Comparison of ENCODE assay signal across 28 mouse cellular contexts in the genomic region with DNA sequence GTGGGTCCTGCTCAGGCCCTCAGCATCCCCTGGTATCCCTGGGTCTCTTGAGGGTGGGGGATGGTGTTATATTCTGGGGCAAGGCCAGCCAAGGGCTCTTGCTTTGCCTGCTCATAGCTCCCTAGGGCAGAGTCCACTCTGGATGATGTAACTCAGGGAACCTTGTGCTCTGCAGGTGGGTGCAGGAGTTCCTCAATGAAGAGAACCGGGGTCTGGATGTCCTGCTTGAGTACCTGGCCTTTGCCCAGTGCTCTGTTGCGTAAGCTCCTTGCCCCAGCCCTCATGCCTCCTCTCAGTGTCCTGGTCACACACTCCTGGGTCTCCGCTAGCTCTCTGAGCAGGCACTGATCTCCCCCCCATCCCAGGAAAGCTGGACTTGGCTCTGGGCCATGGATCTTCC. TPM values are rescaled to one million over a fixed set of nuclear protein-coding genes. Genes with fewer than 3 reads are reported as not detected.
DNase-seq lines count a peak whose midpoint lies in the region; ATAC-seq lines count a peak whose summit lies in the region.
"Had no signal": no experiment of that assay in that cellular context is flagged by ENCODE, and none has a peak within 500 bp of the region (broad histone marks: within the 10 kb centered on the region; RNA-seq: fewer than 3 reads in every experiment).

No protein-coding gene starts in this region.

- H3K9me3 ChIP-seq in intestine, embryonic 15.5 days = no peaks in the 10 kb centered on the region
- H3K9me3 ChIP-seq: forebrain, embryonic 12.5 days; limb, embryonic 10.5 days; midbrain, embryonic 13.5 days; stomach, embryonic 15.5 days had no signal

- no peak overlapping the region for H3K9ac ChIP-seq in intestine, embryonic 15.5 days
- H3K9ac ChIP-seq: forebrain, embryonic 12.5 days; midbrain, embryonic 13.5 days; stomach, embryonic 15.5 days had no signal

- H3K27ac ChIP-seq in intestine, embryonic 15.5 days = no peak overlapping the region
- H3K27ac ChIP-seq: forebrain, embryonic 12.5 days; hindbrain, postnatal 0 days; limb, embryonic 10.5 days; midbrain, embryonic 13.5 days; stomach, embryonic 15.5 days had no signal

- peak; percentile 87 for ATAC-seq in intestine, embryonic 15.5 days
- ATAC-seq: activated CD4-positive, CD25-positive, alpha-beta regulatory T cell, adult 4 months; hindbrain, postnatal 0 days; lung, postnatal 0 days; midbrain, embryonic 13.5 days had no signal

- no peaks in the 10 kb centered on the region for H3K27me3 ChIP-seq in intestine, embryonic 15.5 days (replicated peaks)
- H3K27me3 ChIP-seq: stomach, embryonic 15.5 days had no signal

- WGBS in intestine, embryonic 15.5 days = 59% methylated on average over 3 of the region's 3 CpGs

- peak; percentile 4 for DNase-seq in adrenal gland, postnatal 14 days
- DNase-seq in adrenal gland, adult 18-20 months (ENCODE audit: low spot score in 2 of 2) = no peak
- DNase-seq in kidney, adult 9 months = peak; percentile 96
- peak; percentile 85 to 96 for DNase-seq in kidney, postnatal 25 days
- no peak for DNase-seq in lung, adult 18-20 months
- no peak for DNase-seq in cerebellum, postnatal 10 days
- DNase-seq in lung, postnatal 14 days = no peak
- DNase-seq: adrenal gland, postnatal 10 days; cerebellum, adult 8-10 months; heart, adult 11 months; heart, postnatal 10 days; liver had no signal

- peaks cover 3% of the 10 kb centered on the region; the same call in 1 of the 2 replicates for H3K4me1 ChIP-seq in intestine, embryonic 15.5 days (replicated peaks)
- H3K4me1 ChIP-seq: forebrain, embryonic 12.5 days; limb, embryonic 10.5 days; midbrain, embryonic 13.5 days; stomach, embryonic 15.5 days had no signal

- no peak overlapping the region for H3K4me2 ChIP-seq in intestine, embryonic 15.5 days (replicated peaks)
- H3K4me2 ChIP-seq: forebrain, embryonic 12.5 days; heart, embryonic 11.5 days; midbrain, embryonic 13.5 days; stomach, embryonic 15.5 days had no signal

- no peak overlapping the region for H3K4me3 ChIP-seq in intestine, embryonic 15.5 days (replicated peaks)
- H3K4me3 ChIP-seq: forebrain, embryonic 12.5 days; limb, embryonic 10.5 days; midbrain, embryonic 13.5 days; stomach, embryonic 15.5 days had no signal

- no peaks in the 10 kb centered on the region for H3K36me3 ChIP-seq in intestine, embryonic 15.5 days
- H3K36me3 ChIP-seq: forebrain, embryonic 12.5 days; limb, embryonic 10.5 days; midbrain, embryonic 13.5 days; stomach, embryonic 15.5 days had no signal

RNA-seq across cellular contexts. Expression of a gene that starts 11.0 kb away (rescaled TPM):
- 14.4 and 30.4 TPM in 2 replicates for total RNA-seq in adrenal gland, postnatal 14 days (2021)
- 10 to 100 TPM; 19.8 to 20.9 TPM for total RNA-seq in adrenal gland, adult 18-20 months (2021)
- 2.0 and 2.2 TPM in 2 replicates for polyA plus RNA-seq in intestine, embryonic 15.5 days (2015; fragmentation: Nextera tagmentation; extraction: Ambion mirVana)

RNA-seq across cellular contexts. Expression of a gene that starts 26.4 kb away (rescaled TPM):
- 0.45 and 0.93 TPM in 2 replicates for total RNA-seq in adrenal gland, postnatal 14 days (2021)
- total RNA-seq in adrenal gland, adult 18-20 months (2021) = under 1 TPM; 0.27 to 0.61 TPM
- 0.73 and 1.0 TPM in 2 replicates for polyA plus RNA-seq in intestine, embryonic 15.5 days (2015; fragmentation: Nextera tagmentation; extraction: Ambion mirVana)
- total RNA-seq: gastrocnemius, adult 18-20 months; heart, postnatal 10 days; hindbrain, postnatal 0 days; monocyte, adult 5-6 weeks; neutrophil, adult 5-6 weeks had no signal
- polyA plus RNA-seq: activated CD4-positive, CD25-positive, alpha-beta regulatory T cell, adult 4 months; heart, embryonic 11.5 days; liver, embryonic 16.5 days had no signal

RNA-seq across cellular contexts. Expression of a gene that starts 36.3 kb away (rescaled TPM):
- not detected in 2 replicates for total RNA-seq in adrenal gland, postnatal 14 days (2021)
- total RNA-seq in adrenal gland, adult 18-20 months (2021) = not detected
- not detected in 2 replicates for polyA plus RNA-seq in intestine, embryonic 15.5 days (2015; fragmentation: Nextera tagmentation; extraction: Ambion mirVana)
- total RNA-seq: adrenal gland, postnatal 10 days; gastrocnemius, adult 18-20 months; heart, postnatal 10 days; megakaryocyte progenitor cell, adult 5-6 weeks; monocyte, adult 5-6 weeks; neutrophil, adult 5-6 weeks had no signal
- polyA plus RNA-seq: activated CD4-positive, CD25-positive, alpha-beta regulatory T cell, adult 4 months; embryonic facial prominence, embryonic 11.5 days; forebrain, embryonic 12.5 days; heart, embryonic 11.5 days; hindbrain, embryonic 11.5 days; limb, embryonic 10.5 days; liver, embryonic 16.5 days; lung, postnatal 0 days; stomach, embryonic 15.5 days had no signal

RNA-seq across cellular contexts. Expression of a gene that starts 49.7 kb away (rescaled TPM):
- total RNA-seq in adrenal gland, postnatal 14 days (2021) = 3.9 and 5.6 TPM in 2 replicates
- total RNA-seq in adrenal gland, adult 18-20 months (2021) = 1 to 10 TPM; 2.8 to 5.6 TPM
- 7.9 and 8.8 TPM in 2 replicates for polyA plus RNA-seq in intestine, embryonic 15.5 days (2015; fragmentation: Nextera tagmentation; extraction: Ambion mirVana)
- total RNA-seq: monocyte, adult 5-6 weeks had no signal

Comparison
In these comparisons a context has a peak if more than half of its experiments do, and no peak if none do; other contexts are left out.
1. DNase-seq: peak in adrenal gland, postnatal 14 days (single experiment), kidney, adult 9 months (single experiment) and kidney, postnatal 25 days (2 of 2); none in adrenal gland, adult 18-20 months (0 of 2), lung, adult 18-20 months (0 of 2), cerebellum, postnatal 10 days (0 of 2) and lung, postnatal 14 days (single experiment).